Mouse (Mus musculus) lung, postnatal 10 days (tissue): ENCODE data around the gene Nectin3.
A peak's percentile ranks its signal among the peaks of the same experiment; 100 is the strongest.

Experiments used
- DNase-seq: peaks from one replicate; pipeline ENCODE4 v3.0.0; 2021

The Nectin3 gene

GRCm38 (mm10) chr16:46498421-46498789, at the start of gene Nectin3:
Gene Nectin3 (minus strand): TSS chr16:46498525.
- no peak for DNase-seq

GRCm38 (mm10) chr16:46538092-46538491, 39.8 kb upstream of the Nectin3 start:
- no peak for DNase-seq

DNA sequence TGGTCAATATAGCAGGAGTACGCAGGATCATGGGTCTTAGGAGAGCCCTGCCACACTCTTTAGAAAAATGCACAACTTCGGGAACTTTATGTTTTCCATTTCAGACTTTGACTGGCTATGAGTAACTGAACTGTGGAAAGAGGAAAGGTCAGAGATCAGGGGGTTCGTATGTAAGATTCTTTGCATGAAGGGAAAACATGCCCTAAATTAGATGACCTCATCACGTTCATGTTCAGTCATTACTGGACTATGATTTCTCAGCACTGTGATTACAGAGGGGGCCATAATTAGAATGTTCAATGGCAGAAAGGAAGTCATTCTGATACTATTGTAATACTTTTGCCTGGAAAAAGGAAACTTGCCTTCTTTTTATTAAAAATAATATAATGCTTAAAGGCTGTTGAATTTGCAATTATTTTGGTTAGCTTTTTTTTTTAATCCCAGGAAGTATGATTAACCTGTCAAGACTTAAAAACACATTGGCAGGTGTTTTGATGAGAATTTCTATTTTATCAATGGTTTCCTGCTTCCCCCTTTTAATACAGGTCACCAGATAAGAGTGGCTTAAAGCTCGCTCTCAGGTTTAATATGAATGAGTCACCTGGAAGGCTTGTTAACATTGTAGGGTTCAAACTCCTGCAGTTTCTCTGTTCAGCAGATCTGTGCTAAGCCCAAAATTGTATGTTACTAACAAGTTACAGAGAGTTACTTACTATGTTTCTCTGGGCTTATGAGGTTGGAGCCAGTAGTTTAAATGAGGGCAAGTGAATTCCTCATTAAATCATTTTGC, 34.3 kb upstream of the Nectin3 start:
- no peak for DNase-seq

GRCm38 (mm10) chr16:46531023-46531422, 32.7 kb upstream of the Nectin3 start:
- no peak for DNase-seq

- no peak for DNase-seq
Measured at GRCm38 (mm10) chr16:46520885-46521417, 22.6 kb upstream of the Nectin3 start.

DNA sequence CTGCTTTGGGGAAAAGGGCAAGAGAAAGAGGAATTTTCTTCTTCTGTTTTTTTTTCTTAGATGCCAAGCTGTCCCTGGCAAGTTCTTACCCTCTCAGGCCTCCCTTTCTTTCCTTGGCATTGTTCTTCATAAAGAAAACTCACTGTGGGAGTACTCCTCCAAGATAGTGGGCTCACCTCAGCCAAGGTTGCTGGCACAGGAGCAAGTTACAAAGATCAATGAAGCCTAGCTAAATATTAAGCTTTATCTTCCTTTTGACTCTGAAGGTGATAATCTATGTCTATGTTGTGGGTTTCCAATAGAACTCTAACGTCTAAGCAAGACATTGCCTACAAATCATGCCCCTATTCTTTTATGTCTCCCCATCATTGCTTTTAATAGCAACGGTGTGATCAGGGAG, 21.3 kb upstream of the Nectin3 start:
- DNase-seq = no peak

- DNase-seq = peak; percentile 41
Measured at GRCm38 (mm10) chr16:46507944-46508333, 9.6 kb upstream of the Nectin3 start.

GRCm38 (mm10) chr16:46507260-46507943, 9.1 kb upstream of the Nectin3 start:
- no peak for DNase-seq

- DNase-seq = no peak
Measured at GRCm38 (mm10) chr16:46504006-46504405, 5.7 kb upstream of the Nectin3 start.

GRCm38 (mm10) chr16:46502311-46502710, 4.0 kb upstream of the Nectin3 start:
- peak; percentile 38 for DNase-seq

DNA sequence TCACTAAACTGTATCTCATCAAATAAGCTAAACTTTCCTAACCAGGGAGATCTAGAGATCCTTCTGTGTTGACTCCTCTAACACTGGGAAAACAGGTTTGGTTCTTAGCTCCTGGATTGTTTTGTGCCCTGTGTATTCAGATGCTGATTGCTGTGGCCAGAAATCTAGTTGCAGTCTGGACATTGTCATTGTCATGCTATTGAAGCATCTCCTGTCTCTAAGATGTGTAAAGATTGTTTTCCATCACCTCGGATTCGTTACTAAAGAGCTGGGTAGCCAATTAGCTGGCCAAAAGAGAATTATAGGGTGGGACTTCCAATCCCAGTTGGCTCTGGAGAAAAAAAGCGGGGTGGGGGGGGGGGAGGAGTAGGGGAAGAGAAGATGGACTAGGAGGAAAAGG, 2.4 kb upstream of the Nectin3 start:
- DNase-seq = no peak

- no peak for DNase-seq
Measured at GRCm38 (mm10) chr16:46497686-46498420, 472 bp downstream of the Nectin3 start.

GRCm38 (mm10) chr16:46496889-46497685, 1.2 kb downstream of the Nectin3 start:
- DNase-seq = peak; percentile 96

- peak; percentile 78 for DNase-seq
Measured at GRCm38 (mm10) chr16:46496031-46496868, 2.1 kb downstream of the Nectin3 start.

GRCm38 (mm10) chr16:46495201-46495600, 3.1 kb downstream of the Nectin3 start:
- DNase-seq = no peak

GRCm38 (mm10) chr16:46487436-46488097, 10.8 kb downstream of the Nectin3 start:
- peak; percentile 77 for DNase-seq

DNA sequence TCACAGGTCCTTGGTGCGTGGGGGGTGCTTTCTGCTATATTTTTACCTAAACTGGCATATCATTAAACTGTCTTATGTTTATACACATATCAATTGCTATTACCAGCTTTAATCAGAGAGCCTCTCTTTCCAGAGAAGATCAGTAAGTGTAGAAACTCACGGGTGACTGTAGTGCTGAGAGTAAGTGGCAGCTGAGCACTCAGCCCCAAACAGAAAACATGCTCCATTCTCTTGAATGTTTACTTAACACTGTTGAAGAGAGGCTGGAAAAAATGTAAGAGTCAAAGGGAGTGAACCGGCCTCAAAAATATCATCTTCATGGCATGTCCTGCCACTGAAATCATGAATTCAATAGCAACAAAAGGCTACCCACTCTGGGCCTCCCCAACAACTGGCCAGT, 21.0 kb downstream of the Nectin3 start:
- DNase-seq = no peak

DNA sequence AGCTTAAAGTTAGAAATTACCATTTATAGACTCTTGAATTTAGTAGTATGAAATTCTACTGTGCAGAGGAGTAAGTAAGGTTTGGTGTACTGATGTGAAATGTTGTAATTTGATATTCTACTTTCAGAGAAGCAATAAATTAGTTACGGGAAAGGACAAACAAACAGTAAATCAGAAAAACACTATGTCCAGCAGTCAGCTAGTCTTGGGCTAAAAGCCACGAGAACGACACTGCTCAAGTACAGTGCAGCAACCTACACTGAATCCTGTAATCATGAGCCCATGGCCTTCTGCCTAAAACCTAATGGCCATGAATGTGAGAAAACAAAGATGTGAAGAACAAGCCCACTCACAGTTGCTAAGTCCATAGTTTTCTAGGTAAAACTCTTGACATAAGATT, 46.9 kb downstream of the Nectin3 start:
- no peak for DNase-seq

DNA sequence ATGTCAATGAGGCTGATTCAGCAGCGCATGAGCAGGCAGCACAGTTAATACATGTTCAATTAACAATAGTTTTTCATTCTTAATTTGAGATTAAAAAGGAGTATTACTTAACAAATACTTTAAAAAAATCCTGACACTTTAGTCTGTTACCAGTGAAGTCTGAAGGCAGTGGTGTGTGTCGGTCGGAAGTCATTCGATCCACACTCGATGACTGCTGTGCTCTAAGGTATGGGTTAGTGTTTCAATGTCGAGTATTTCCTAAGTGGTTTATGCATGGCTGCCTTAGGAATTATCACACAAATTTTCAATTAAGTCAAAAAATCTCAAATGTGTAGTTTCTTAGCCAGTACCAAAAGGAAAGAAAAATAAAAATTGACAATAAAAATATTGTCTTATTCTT, 49.3 kb downstream of the Nectin3 start:
- no peak for DNase-seq

GRCm38 (mm10) chr16:46431317-46431716, 67.0 kb downstream of the Nectin3 start:
- no peak for DNase-seq

DNA sequence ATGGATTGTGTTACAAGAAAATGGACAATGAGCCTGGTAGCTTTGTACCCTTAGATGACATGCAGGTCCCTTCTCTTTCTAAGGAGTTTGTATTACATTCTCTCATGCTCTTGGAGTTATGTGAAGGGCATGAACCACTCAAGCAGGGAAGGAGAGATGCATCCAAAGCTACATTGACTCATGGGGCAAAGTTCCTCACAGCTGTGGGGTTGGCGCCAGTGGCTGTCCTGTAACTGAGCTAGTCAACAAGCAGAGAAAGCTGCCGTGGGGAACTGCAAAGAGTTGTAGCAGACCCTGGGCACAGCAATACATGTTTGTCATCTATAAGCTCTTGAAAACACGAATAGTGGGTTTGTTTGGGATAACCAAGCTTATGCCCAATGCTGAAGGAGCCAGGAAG, 82.1 kb downstream of the Nectin3 start:
- DNase-seq = no peak
